Mouse (Mus musculus) E14TG2a.4 (cell line): Measurements from ENCODE around the gene Hyal1.

Source experiments
- H3K27me3 ChIP-seq: 2 replicates; pipeline ENCODE4 v1.6.1; 2014; ENCODE audit warnings: low read length, control low read depth; ENCODE audit not compliant: insufficient read depth
- H3K36me3 ChIP-seq: 2 replicates; pipeline ENCODE4 v1.6.1; 2014; ENCODE audit warnings: low read length, control low read depth; ENCODE audit not compliant: insufficient read depth
- H3K4me1 ChIP-seq: replicated peaks from 2 replicates; pipeline ENCODE4 v1.6.1; 2014; ENCODE audit warnings: low read depth, low read length, control low read depth
- H3K4me3 ChIP-seq: replicated peaks from 2 replicates; pipeline ENCODE4 v1.5.1; 2014; ENCODE audit warnings: mild to moderate bottlenecking, low read length
- H3K9me3 ChIP-seq: 2 replicates; pipeline ENCODE4 v1.6.1; 2014; ENCODE audit warnings: low read length, control low read depth
- CTCF ChIP-seq: conservative IDR thresholded peaks from 2 replicates; pipeline ENCODE4 v1.5.1; 2014; ENCODE audit warnings: low read length
- NANOG ChIP-seq: IDR thresholded peaks from 2 replicates; pipeline ENCODE4 v1.6.1; 2014; ENCODE audit warnings: borderline replicate concordance, low read length, mixed read lengths
- POU5F1 ChIP-seq: IDR thresholded peaks from 2 replicates; pipeline ENCODE4 v1.6.1; 2014; ENCODE audit warnings: low read length, borderline replicate concordance

The Hyal1 gene

GRCm38 (mm10) chr9:107575579-107576356 lies 959 bp upstream of the Hyal1 start:
- peaks cover 5% of the 10 kb centered on the region for H3K27me3 ChIP-seq
- H3K4me1 ChIP-seq: peaks cover 78% of the 10 kb centered on the region
- H3K4me3 ChIP-seq: peak overlapping the region; percentile 11; the same call in 1 of the 2 replicates
- TF ChIP-seq POU5F1: no peak
- no peaks in the 10 kb centered on the region for H3K9me3 ChIP-seq
- H3K36me3 ChIP-seq: peaks cover 38% of the 10 kb centered on the region

GRCm38 (mm10) chr9:107577871-107578270 lies 1.1 kb downstream of the Hyal1 start:
- Histone ChIP-seq H3K4me3 (peak overlapping the region; percentile 77; the same call in 1 of the 2 replicates), H3K27me3 (no peaks in the 10 kb centered on the region), H3K4me1 (peaks cover 82% of the 10 kb centered on the region), H3K9me3 (no peaks in the 10 kb centered on the region), H3K36me3 (peaks cover 23% of the 10 kb centered on the region)
- TF ChIP-seq POU5F1 (no peak), NANOG (no peak), CTCF (no peak)

DNA sequence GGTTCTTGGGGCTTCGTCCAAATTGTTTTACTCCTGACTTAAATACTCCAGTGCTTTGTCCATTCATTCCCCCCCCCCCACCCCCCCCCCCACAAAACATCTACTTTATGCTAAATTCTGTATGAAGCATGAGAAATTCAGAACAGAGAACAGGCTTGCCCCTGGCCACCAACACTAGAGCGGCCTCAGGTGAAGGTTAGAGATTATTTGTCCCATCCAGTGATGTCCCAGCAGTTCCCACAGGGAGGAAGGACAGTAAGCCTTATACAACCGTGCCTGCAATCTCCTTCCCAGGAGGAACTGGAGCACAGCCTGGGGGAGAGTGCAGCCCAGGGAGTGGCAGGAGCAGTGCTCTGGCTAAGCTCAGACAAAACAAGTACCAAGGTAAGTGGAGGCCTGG lies 1.9 kb downstream of the Hyal1 start, which contains the start of gene Naa80:
Naa80 (plus strand) TSS at position 301 of the 400 bp plus-strand sequence.
- peak within 1 kb of the TSS; percentile 77; the same call in 1 of the 2 replicates for H3K4me3 ChIP-seq
- peaks cover 26% of the 10 kb centered on the region for H3K36me3 ChIP-seq
- TF ChIP-seq CTCF (no peak), NANOG (no peak), POU5F1 (no peak)
- peaks cover 85% of the 10 kb centered on the region for H3K4me1 ChIP-seq
- no peaks in the 10 kb centered on the region for H3K9me3 ChIP-seq
- H3K27me3 ChIP-seq: no peaks in the 10 kb centered on the region

DNA sequence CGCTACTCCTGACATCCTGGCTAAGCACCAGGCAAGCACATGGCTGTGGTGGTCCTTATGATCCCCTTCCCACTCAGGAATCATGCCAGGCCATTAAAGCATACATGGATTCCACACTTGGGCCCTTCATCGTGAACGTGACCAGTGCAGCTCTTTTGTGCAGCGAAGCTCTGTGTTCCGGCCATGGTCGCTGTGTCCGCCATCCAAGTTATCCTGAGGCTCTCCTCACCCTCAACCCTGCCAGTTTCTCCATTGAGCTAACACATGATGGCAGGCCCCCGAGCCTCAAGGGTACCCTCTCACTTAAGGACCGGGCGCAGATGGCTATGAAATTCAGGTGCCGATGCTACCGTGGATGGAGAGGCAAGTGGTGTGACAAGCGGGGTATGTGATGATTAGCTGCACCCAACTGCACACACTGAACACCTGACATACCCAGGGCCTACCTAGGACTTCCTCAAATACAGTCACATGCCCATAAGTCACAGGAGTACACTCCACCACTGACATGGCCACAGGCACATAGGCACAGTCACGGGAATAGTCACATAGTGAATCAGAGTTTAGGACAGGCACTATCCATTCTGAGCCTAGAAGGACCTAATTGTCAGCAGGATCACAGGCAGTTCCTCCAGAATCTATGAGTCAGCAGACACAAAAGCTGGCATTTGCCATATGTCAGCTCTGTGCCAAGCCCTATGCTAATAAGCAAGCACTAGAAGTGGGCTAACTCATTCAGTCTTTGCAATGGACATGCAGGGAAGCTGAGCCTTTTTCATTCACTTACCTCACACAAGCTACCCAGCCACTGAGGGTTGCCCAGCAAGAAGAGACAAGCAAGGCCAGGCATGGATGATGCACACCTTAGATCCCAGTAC lies 2.5 kb downstream of the Hyal1 start:
- Histone ChIP-seq H3K4me1 (peaks cover 85% of the 10 kb centered on the region), H3K4me3 (no peak overlapping the region), H3K36me3 (peaks cover 32% of the 10 kb centered on the region), H3K27me3 (no peaks in the 10 kb centered on the region), H3K9me3 (no peaks in the 10 kb centered on the region)
- TF ChIP-seq NANOG (no peak), CTCF (no peak), POU5F1 (no peak)

DNA sequence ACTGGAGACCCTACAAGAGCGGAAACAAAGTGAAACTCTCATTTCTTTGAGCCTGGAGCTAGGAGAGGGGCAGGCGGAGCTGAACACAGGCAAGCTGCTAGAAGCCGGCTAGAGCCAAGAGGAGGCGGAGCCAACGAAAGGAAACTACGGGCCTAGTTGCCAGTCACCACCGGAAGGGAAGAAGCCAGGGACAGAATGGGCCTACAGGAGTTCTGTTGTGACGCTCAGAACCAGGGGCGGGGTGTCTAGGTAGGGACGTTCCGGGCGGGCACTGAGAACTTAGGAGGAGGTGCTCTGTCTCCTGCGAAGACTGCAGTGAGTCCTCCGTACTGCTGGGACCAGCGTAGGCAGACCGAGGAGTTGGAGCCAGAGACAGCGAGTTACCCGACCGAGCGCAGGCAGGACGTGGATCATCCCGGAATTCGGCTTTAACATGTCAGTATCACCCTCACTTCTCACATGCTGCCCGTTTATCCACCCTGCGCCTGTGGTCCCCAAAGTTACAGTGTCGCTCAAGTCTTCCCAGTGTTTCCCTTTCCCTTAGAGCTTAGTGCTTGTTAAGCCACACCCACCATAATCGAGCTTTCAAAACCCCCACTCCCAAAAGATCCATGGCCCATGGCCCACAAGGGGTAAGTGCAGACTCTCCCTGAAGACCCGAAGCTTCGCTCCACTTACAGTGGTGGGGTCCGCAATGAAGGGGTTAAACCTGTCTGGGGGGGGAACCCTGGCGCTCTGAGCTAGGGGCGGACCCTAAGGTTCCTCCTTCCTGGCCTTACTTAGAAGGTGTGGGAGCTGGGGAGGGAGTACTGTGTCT lies 4.0 kb downstream of the Hyal1 start, which contains the start of gene Hyal3:
Hyal3 (plus strand) TSS at position 318 of the 817 bp plus-strand sequence.
- peaks cover 36% of the 10 kb centered on the region for H3K36me3 ChIP-seq
- TF ChIP-seq CTCF (no peak), POU5F1 (no peak), NANOG (no peak)
- no peaks in the 10 kb centered on the region for H3K9me3 ChIP-seq
- H3K27me3 ChIP-seq: no peaks in the 10 kb centered on the region
- H3K4me1 ChIP-seq: peaks cover 75% of the 10 kb centered on the region
- peak within 1 kb of the TSS; percentile 83 for H3K4me3 ChIP-seq

DNA sequence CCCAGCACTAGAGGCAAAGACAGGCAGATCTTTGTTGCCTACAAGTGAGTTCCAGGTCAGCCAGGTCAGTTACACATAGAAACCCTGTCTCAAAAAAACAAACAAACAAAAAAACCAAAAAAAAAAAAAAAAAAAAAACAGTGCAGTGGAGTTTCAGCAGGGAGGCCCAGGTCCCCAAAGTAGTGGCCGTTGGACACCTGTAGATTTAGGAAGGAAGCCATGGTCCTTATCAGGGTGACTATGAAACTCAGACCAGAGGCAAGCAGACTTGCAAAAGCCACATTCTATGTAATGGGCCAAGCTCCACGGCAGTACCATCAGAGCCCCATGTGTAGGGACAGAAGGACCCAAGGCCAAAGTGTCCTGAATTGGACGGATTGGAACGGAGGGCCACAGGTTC lies 4.9 kb downstream of the Hyal1 start:
- Histone ChIP-seq H3K9me3 (no peaks in the 10 kb centered on the region), H3K27me3 (no peaks in the 10 kb centered on the region), H3K4me1 (peaks cover 71% of the 10 kb centered on the region), H3K36me3 (peaks cover 36% of the 10 kb centered on the region), H3K4me3 (peak overlapping the region; percentile 83)
- no peak for TF ChIP-seq CTCF
- TF ChIP-seq NANOG: no peak
- no peak for TF ChIP-seq POU5F1

DNA sequence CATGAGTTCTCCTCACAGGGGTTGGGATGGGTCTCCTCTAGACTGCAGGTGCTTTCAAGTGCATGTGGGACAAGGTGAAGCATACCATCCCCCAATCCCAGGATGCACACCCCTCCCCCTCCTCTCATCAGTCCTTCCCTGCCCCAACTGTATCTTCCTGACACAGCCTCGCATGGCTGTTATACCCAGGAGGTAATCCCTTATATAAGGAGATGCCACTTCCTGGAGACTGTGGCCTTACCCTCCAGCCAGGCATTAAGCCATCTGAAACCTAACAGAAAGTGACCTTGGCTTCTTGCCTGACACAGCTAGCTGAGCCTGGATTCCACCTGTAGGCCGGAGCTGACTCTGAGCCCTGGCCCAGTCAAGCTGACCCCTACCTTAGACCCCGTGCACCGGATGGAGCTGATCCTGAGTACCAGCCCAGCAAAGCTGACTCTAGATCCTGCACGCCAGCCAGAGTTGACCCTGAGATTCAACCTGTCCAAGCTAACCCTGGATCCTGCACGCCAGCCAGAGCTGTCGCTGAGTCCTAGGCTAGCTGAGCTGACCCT lies 5.9 kb downstream of the Hyal1 start:
- H3K4me1 ChIP-seq: peaks cover 64% of the 10 kb centered on the region
- H3K9me3 ChIP-seq: no peaks in the 10 kb centered on the region
- H3K27me3 ChIP-seq: no peaks in the 10 kb centered on the region
- no peak overlapping the region for H3K4me3 ChIP-seq
- peaks cover 36% of the 10 kb centered on the region for H3K36me3 ChIP-seq
- TF ChIP-seq POU5F1 (no peak), CTCF (no peak), NANOG (no peak)

DNA sequence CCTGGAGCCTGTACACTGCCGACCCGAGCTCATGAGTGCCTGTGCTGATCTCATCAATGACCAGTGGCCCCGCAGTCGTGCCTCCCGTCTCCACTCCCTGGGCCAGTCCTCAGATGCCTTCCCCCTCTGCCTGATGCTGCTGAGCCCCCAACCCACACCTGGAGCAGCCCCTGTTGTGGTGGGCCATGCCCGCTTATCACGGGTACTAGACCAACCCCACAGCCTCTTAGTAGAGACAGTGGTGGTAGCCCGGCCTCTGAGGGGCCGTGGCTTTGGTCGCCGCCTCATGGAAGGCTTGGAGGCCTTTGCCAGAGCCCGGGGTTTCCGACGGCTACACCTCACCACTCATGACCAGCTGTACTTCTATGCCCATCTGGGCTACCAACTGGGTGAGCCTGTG lies 6.4 kb downstream of the Hyal1 start:
- TF ChIP-seq NANOG: no peak
- no peak for TF ChIP-seq POU5F1
- no peak for TF ChIP-seq CTCF
- Histone ChIP-seq H3K4me3 (no peak overlapping the region), H3K4me1 (peaks cover 61% of the 10 kb centered on the region), H3K36me3 (peaks cover 36% of the 10 kb centered on the region), H3K9me3 (no peaks in the 10 kb centered on the region), H3K27me3 (no peaks in the 10 kb centered on the region)
